Mouse (Mus musculus): ENCODE results near the gene Tmsb15l.

- TF ChIP-seq MAX (IDR thresholded peaks at IDR 0.05; ENCODE audit: low read depth) (no peak), POLR2A (IDR thresholded peaks at IDR 0.05; ENCODE audit: insufficient read length, low read depth) (no peak), POLR2AphosphoS2 (IDR thresholded peaks at IDR 0.05; ENCODE audit: insufficient read length, low read depth) (no peak), REST (IDR thresholded peaks at IDR 0.05; ENCODE audit: insufficient read depth, insufficient read length) (no peak), CEBPB (IDR thresholded peaks at IDR 0.05; ENCODE audit: insufficient read depth, poor library complexity, severe bottlenecking) (no peak), SRF (IDR thresholded peaks at IDR 0.05; ENCODE audit: control insufficient read depth, insufficient read length, low read depth) (no peak), MYOD1 (IDR thresholded peaks at IDR 0.05; ENCODE audit: control insufficient read depth in 1 of 3, insufficient read length in 2 of 3, low read depth in 2 of 3) (no peak), TCF12 (IDR thresholded peaks at IDR 0.05; ENCODE audit: insufficient read depth, poor library complexity, severe bottlenecking) (no peak)
Observed at GRCm38 (mm10) chrX:136976424-136977084, at the start of gene Tmsb15l, which contains the start of gene Tmsb15b1.

Data from myocyte (in vitro differentiated cells).